Comparison of ENCODE assay signal across 25 mouse cellular contexts in the genomic region with DNA sequence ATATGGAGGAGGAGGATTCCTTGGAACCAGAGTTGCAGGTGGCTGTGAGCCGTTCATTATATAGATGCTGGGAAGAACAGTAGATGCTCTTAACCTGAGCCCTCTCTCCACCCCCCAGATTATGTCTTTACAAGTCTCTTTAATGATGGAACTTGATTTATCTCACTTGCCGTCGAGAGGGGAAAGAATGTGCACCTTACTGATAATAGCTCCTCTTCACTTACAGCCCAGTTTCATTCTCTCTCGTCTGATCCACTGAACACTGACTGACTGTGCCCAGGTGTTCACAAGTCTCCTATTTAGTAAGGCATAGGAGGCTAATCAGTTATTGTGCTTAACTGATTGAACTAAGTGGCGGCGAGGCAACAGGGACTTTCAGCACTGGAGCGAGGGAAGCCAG. TPM values are rescaled to one million over a fixed set of nuclear protein-coding genes. Genes with fewer than 3 reads are reported as not detected.
DNase-seq lines count a peak whose midpoint lies in the region; ATAC-seq and TF ChIP-seq lines count a peak whose summit lies in the region.
"Had no signal": no experiment of that assay in that cellular context is flagged by ENCODE, and none has a peak within 500 bp of the region (broad histone marks: within the 10 kb centered on the region; RNA-seq: fewer than 3 reads in every experiment).

No protein-coding gene starts in this region.

- no peaks in the 10 kb centered on the region for H3K9me3 ChIP-seq in embryonic facial prominence, embryonic 14.5 days (ENCODE audit: control insufficient read depth, low read length)
- no peaks in the 10 kb centered on the region for H3K9me3 ChIP-seq in embryonic facial prominence, embryonic 10.5 days
- no peaks in the 10 kb centered on the region for H3K9me3 ChIP-seq in liver, embryonic 12.5 days (replicated peaks)
- H3K9me3 ChIP-seq: hindbrain, embryonic 13.5 days; intestine, embryonic 15.5 days; limb, embryonic 12.5 days; megakaryocyte, embryonic 14.5 days had no signal

- no peak overlapping the region for H3K4me2 ChIP-seq in embryonic facial prominence, embryonic 14.5 days (ENCODE audit: low read depth, low read length)
- peak overlapping the region; percentile 83 for H3K4me2 ChIP-seq in liver, embryonic 12.5 days

- H3K4me1 ChIP-seq in embryonic facial prominence, embryonic 14.5 days (ENCODE audit: control insufficient read depth, insufficient read depth, low read length): peaks cover 5% of the 10 kb centered on the region; the same call in 1 of the 2 replicates
- peaks cover 45% of the 10 kb centered on the region for H3K4me1 ChIP-seq in embryonic facial prominence, embryonic 10.5 days
- H3K4me1 ChIP-seq in liver, adult 2 months (ENCODE audit: control insufficient read depth, insufficient read depth, low read length): peaks cover 44% of the 10 kb centered on the region
- H3K4me1 ChIP-seq in liver, embryonic 12.5 days: peaks cover 85% of the 10 kb centered on the region

- no peak overlapping the region for H3K27ac ChIP-seq in embryonic facial prominence, embryonic 14.5 days (replicated peaks; ENCODE audit: low read depth, low read length)
- no peak overlapping the region for H3K27ac ChIP-seq in embryonic facial prominence, embryonic 10.5 days (replicated peaks)
- peak overlapping the region; percentile 91 for H3K27ac ChIP-seq in liver, adult 2 months (replicated peaks; ENCODE audit: insufficient read depth, low read depth, low read length)
- H3K27ac ChIP-seq in liver, embryonic 12.5 days: 0 out of 2 replicates have a peak overlapping the region, but pooled peaks have one; percentile 12
- H3K27ac ChIP-seq: intestine, embryonic 15.5 days had no signal

- no peak for TF ChIP-seq CTCF in liver, adult 2 months (IDR thresholded peaks at IDR 0.05; ENCODE audit: low read depth, low read length)

- 78% methylated on average over 7 of the region's 7 CpGs for WGBS in embryonic facial prominence, embryonic 14.5 days
- WGBS in embryonic facial prominence, embryonic 10.5 days: 85% methylated on average over 7 of the region's 7 CpGs
- 84% methylated on average over 7 of the region's 7 CpGs for WGBS in liver, adult 2 months
- WGBS in liver, embryonic 12.5 days (ENCODE audit: insufficient replicate concordance): 23% methylated on average over 7 of the region's 7 CpGs

- ATAC-seq in embryonic facial prominence, embryonic 14.5 days (ENCODE audit: low read depth): no peak
- peak; percentile 31; the same call in 1 of the 2 replicates for ATAC-seq in liver, embryonic 12.5 days
- peak; percentile 70 for ATAC-seq in megakaryocyte-erythroid progenitor cell, adult 5-6 weeks (replicated peaks; ENCODE audit: low FRiP score, low TSS enrichment, poor library complexity, severe bottlenecking)
- ATAC-seq: CD4-positive, CD25-positive, alpha-beta regulatory T cell, adult 4 months; forebrain, embryonic 14.5 days; intestine, embryonic 15.5 days had no signal

- no peak overlapping the region for H3K4me3 ChIP-seq in embryonic facial prominence, embryonic 14.5 days (ENCODE audit: low read depth, low read length)
- no peak overlapping the region for H3K4me3 ChIP-seq in embryonic facial prominence, embryonic 10.5 days
- no peak overlapping the region for H3K4me3 ChIP-seq in liver, adult 2 months (ENCODE audit: insufficient read depth, low read depth, low read length)
- H3K4me3 ChIP-seq in liver, embryonic 12.5 days: 0 out of 2 replicates have a peak overlapping the region, but pooled peaks have one; percentile 63

- no peaks in the 10 kb centered on the region for H3K27me3 ChIP-seq in embryonic facial prominence, embryonic 14.5 days (replicated peaks; ENCODE audit: control insufficient read depth, insufficient read depth, low read length)
- H3K27me3 ChIP-seq in embryonic facial prominence, embryonic 10.5 days (replicated peaks; ENCODE audit: low read depth, poor library complexity, severe bottlenecking): no peaks in the 10 kb centered on the region
- no peaks in the 10 kb centered on the region for H3K27me3 ChIP-seq in liver, adult 2 months (ENCODE audit: control insufficient read depth, insufficient read depth, low read length)
- H3K27me3 ChIP-seq in liver, embryonic 12.5 days (replicated peaks): no peaks in the 10 kb centered on the region
- H3K27me3 ChIP-seq: hindbrain, embryonic 13.5 days; intestine, embryonic 15.5 days; limb, embryonic 12.5 days had no signal

- peaks cover 26% of the 10 kb centered on the region for H3K36me3 ChIP-seq in embryonic facial prominence, embryonic 14.5 days (ENCODE audit: control insufficient read depth, insufficient read depth, low read length)
- peaks cover 35% of the 10 kb centered on the region for H3K36me3 ChIP-seq in embryonic facial prominence, embryonic 10.5 days (replicated peaks)
- H3K36me3 ChIP-seq in liver, adult 2 months (ENCODE audit: control insufficient read depth, insufficient read depth, low read length): peaks cover 11% of the 10 kb centered on the region; the same call in 1 of the 2 replicates
- H3K36me3 ChIP-seq in liver, embryonic 12.5 days: peaks cover 27% of the 10 kb centered on the region

- 0 out of 2 replicates have a peak overlapping the region, but pooled peaks have one; percentile 48 for H3K9ac ChIP-seq in embryonic facial prominence, embryonic 14.5 days (ENCODE audit: low read depth, low read length)
- H3K9ac ChIP-seq in liver, adult 2 months (ENCODE audit: low read depth, low read length): no peak overlapping the region
- H3K9ac ChIP-seq in liver, embryonic 12.5 days: 0 out of 2 replicates have a peak overlapping the region, but pooled peaks have one; percentile 29

- TF ChIP-seq POLR2A in liver, adult 2 months (IDR thresholded peaks at IDR 0.05; ENCODE audit: extremely low read depth, insufficient read depth, low read length): no peak

- H3K79me2 ChIP-seq in liver, adult 2 months (ENCODE audit: control insufficient read depth, insufficient read depth, low read length): peaks cover 9% of the 10 kb centered on the region; the same call in 1 of the 2 replicates

- no peak for DNase-seq in embryonic facial prominence, embryonic 14.5 days (ENCODE audit: low spot score)
- no peak for DNase-seq in embryonic facial prominence, embryonic 10.5 days (ENCODE audit: low spot score)
- DNase-seq in liver, adult 2 months (ENCODE audit: extremely low read depth, low read depth, low spot score): no peak
- DNase-seq in liver: no peak
- no peak for DNase-seq in urinary bladder, adult 18-20 months (ENCODE audit: low spot score in 2 of 2)
- DNase-seq in lung, postnatal 36 days: no peak
- DNase-seq: adrenal gland, postnatal 25 days; cerebellum, adult 18-20 months; cerebellum, postnatal 25 days; gastrocnemius, postnatal 36 days; kidney, postnatal 4 days had no signal

RNA-seq across cellular contexts. Expression of gene Dhdh, which starts 1.0 kb away (rescaled TPM):
- polyA plus RNA-seq in embryonic facial prominence, embryonic 14.5 days (2014; fragmentation: Nextera tagmentation; extraction: Ambion mirVana): 2.5 and 3.2 TPM in 2 replicates
- 5.7 and 7.4 TPM in 2 replicates for polyA plus RNA-seq in embryonic facial prominence, embryonic 10.5 days (2016; fragmentation: Nextera tagmentation; extraction: Ambion mirVana)
- 73.7 and 79.3 TPM in 2 replicates for total RNA-seq in liver, adult 2 months (2014; rRNA removed)
- polyA plus RNA-seq in liver, adult 2 months (2012; rRNA removed): 37.2 and 37.7 TPM in 2 replicates
- 2.8 and 3.1 TPM in 2 replicates for polyA plus RNA-seq in liver, embryonic 12.5 days (2016; fragmentation: Nextera tagmentation; extraction: Ambion mirVana)
- 1.9 and 2.5 TPM in 2 replicates for total RNA-seq in megakaryocyte-erythroid progenitor cell, adult 5-6 weeks (2014; fragmentation: Nextera tagmentation)
- 1.8 and 3.5 TPM in 2 replicates for total RNA-seq in megakaryocyte-erythroid progenitor cell, adult 5-6 weeks (2017)

RNA-seq across cellular contexts. Expression of gene Gm45808, which starts 3.0 kb away (rescaled TPM):
- polyA plus RNA-seq in embryonic facial prominence, embryonic 14.5 days (2014; fragmentation: Nextera tagmentation; extraction: Ambion mirVana): not detected in 2 replicates
- polyA plus RNA-seq in embryonic facial prominence, embryonic 10.5 days (2016; fragmentation: Nextera tagmentation; extraction: Ambion mirVana): not detected in 2 replicates
- 1.3 and 5.7 TPM in 2 replicates for total RNA-seq in liver, adult 2 months (2014; rRNA removed)
- polyA plus RNA-seq in liver, adult 2 months (2012; rRNA removed): 0.28 and 1.5 TPM in 2 replicates
- not detected in 2 replicates for polyA plus RNA-seq in liver, embryonic 12.5 days (2016; fragmentation: Nextera tagmentation; extraction: Ambion mirVana)
- not detected in 2 replicates for total RNA-seq in megakaryocyte-erythroid progenitor cell, adult 5-6 weeks (2014; fragmentation: Nextera tagmentation)
- not detected in 2 replicates for total RNA-seq in megakaryocyte-erythroid progenitor cell, adult 5-6 weeks (2017)
- total RNA-seq: monocyte, adult 5-6 weeks had no signal
- polyA plus RNA-seq: forebrain, embryonic 14.5 days; hindbrain, embryonic 13.5 days; intestine, embryonic 15.5 days; kidney, embryonic 14.5 days; limb, embryonic 12.5 days; lung, embryonic 16.5 days; neural tube, embryonic 11.5 days had no signal

RNA-seq across cellular contexts. Expression of gene Tulp2, which starts 7.9 kb away (rescaled TPM):
- polyA plus RNA-seq in embryonic facial prominence, embryonic 14.5 days (2014; fragmentation: Nextera tagmentation; extraction: Ambion mirVana): 1.2 and 1.5 TPM in 2 replicates
- polyA plus RNA-seq in embryonic facial prominence, embryonic 10.5 days (2016; fragmentation: Nextera tagmentation; extraction: Ambion mirVana): 0.93 and 1.4 TPM in 2 replicates
- 0.07 and 0.18 TPM in 2 replicates for total RNA-seq in liver, adult 2 months (2014; rRNA removed)
- polyA plus RNA-seq in liver, adult 2 months (2012; rRNA removed): 0.30 and 0.31 TPM in 2 replicates
- 1.9 and 2.0 TPM in 2 replicates for polyA plus RNA-seq in liver, embryonic 12.5 days (2016; fragmentation: Nextera tagmentation; extraction: Ambion mirVana)
- 0.42 TPM in 1 of 2 replicates, not detected in the other for total RNA-seq in megakaryocyte-erythroid progenitor cell, adult 5-6 weeks (2014; fragmentation: Nextera tagmentation)
- 0.19 TPM in 1 of 2 replicates, not detected in the other for total RNA-seq in megakaryocyte-erythroid progenitor cell, adult 5-6 weeks (2017)
- total RNA-seq: heart, adult 8-10 months; left cerebral cortex, adult 8-10 months had no signal
- polyA plus RNA-seq: forebrain, embryonic 14.5 days had no signal

RNA-seq across cellular contexts. Expression of gene Nucb1, which starts 20.6 kb away (rescaled TPM):
- polyA plus RNA-seq in embryonic facial prominence, embryonic 14.5 days (2014; fragmentation: Nextera tagmentation; extraction: Ambion mirVana): 209 and 236 TPM in 2 replicates
- 115 and 123 TPM in 2 replicates for polyA plus RNA-seq in embryonic facial prominence, embryonic 10.5 days (2016; fragmentation: Nextera tagmentation; extraction: Ambion mirVana)
- 68.1 and 84.8 TPM in 2 replicates for total RNA-seq in liver, adult 2 months (2014; rRNA removed)
- polyA plus RNA-seq in liver, adult 2 months (2012; rRNA removed): 307 and 310 TPM in 2 replicates
- polyA plus RNA-seq in liver, embryonic 12.5 days (2016; fragmentation: Nextera tagmentation; extraction: Ambion mirVana): 140 and 146 TPM in 2 replicates
- 100 and 140 TPM in 2 replicates for total RNA-seq in megakaryocyte-erythroid progenitor cell, adult 5-6 weeks (2014; fragmentation: Nextera tagmentation)
- 285 and 323 TPM in 2 replicates for total RNA-seq in megakaryocyte-erythroid progenitor cell, adult 5-6 weeks (2017)

RNA-seq across cellular contexts. Expression of gene Bax, which starts 22.9 kb away (rescaled TPM):
- 120 and 132 TPM in 2 replicates for polyA plus RNA-seq in embryonic facial prominence, embryonic 14.5 days (2014; fragmentation: Nextera tagmentation; extraction: Ambion mirVana)
- 243 and 247 TPM in 2 replicates for polyA plus RNA-seq in embryonic facial prominence, embryonic 10.5 days (2016; fragmentation: Nextera tagmentation; extraction: Ambion mirVana)
- total RNA-seq in liver, adult 2 months (2014; rRNA removed): 19.5 and 23.8 TPM in 2 replicates
- 49.8 and 62.0 TPM in 2 replicates for polyA plus RNA-seq in liver, adult 2 months (2012; rRNA removed)
- polyA plus RNA-seq in liver, embryonic 12.5 days (2016; fragmentation: Nextera tagmentation; extraction: Ambion mirVana): 147 and 155 TPM in 2 replicates
- total RNA-seq in megakaryocyte-erythroid progenitor cell, adult 5-6 weeks (2014; fragmentation: Nextera tagmentation): 60.7 and 75.9 TPM in 2 replicates
- total RNA-seq in megakaryocyte-erythroid progenitor cell, adult 5-6 weeks (2017): 38.8 and 40.8 TPM in 2 replicates

Comparison
In these comparisons a context has a peak if more than half of its experiments do, and no peak if none do; other contexts are left out.
1. H3K27ac ChIP-seq: peak in liver, adult 2 months (single experiment) and liver, embryonic 12.5 days (single experiment); none in embryonic facial prominence, embryonic 14.5 days (single experiment) and embryonic facial prominence, embryonic 10.5 days (single experiment).